Mouse (Mus musculus): ENCODE measurements around the gene Ankrd44. TPM values are rescaled to one million over a fixed set of nuclear protein-coding genes. Genes with fewer than 3 reads are reported as not detected.

Ankrd44 gene
- total and polyA plus RNA-seq, 3 experiments, result 12.7 to 23.0 (median 19.8) TPM

- no peak for TF ChIP-seq MAX (IDR thresholded peaks at IDR 0.05; ENCODE audit: low read length)
- no peak for TF ChIP-seq CHD2 (IDR thresholded peaks at IDR 0.05; ENCODE audit: low read length)
- TF ChIP-seq KAT2A (IDR thresholded peaks at IDR 0.05; ENCODE audit: insufficient replicate concordance, low read length), result no peak
- TF ChIP-seq NELFE (IDR thresholded peaks at IDR 0.05; ENCODE audit: low read depth, low read length), result no peak
- TF ChIP-seq EP300 (IDR thresholded peaks at IDR 0.05; ENCODE audit: low read length), result no peak
- no peak for TF ChIP-seq NRF1 (IDR thresholded peaks at IDR 0.05; ENCODE audit: low read depth, low read length)
- TF ChIP-seq USF1 (IDR thresholded peaks at IDR 0.05; ENCODE audit: low read depth, low read length), result no peak
- no peak for TF ChIP-seq ETS1 (conservative IDR thresholded peaks at IDR 0.05; ENCODE audit: low read depth, low read length)
- no peak for TF ChIP-seq HCFC1 (IDR thresholded peaks at IDR 0.05; ENCODE audit: low read depth, low read length)
- Histone ChIP-seq H3K36me3 (replicated peaks in 1 of 2; ENCODE audit: control insufficient read depth in 1 of 2, insufficient read depth in 1 of 2, low read length in 1 of 2) (no peaks in the 10 kb centered on the region), H3K27me3 (replicated peaks) (no peaks in the 10 kb centered on the region), H3K4me3 (replicated peaks in 1 of 3; ENCODE audit: low read depth in 2 of 3, low read length in 2 of 3, poor library complexity in 1 of 3) (no peak overlapping the region), H3K9ac (ENCODE audit: insufficient read depth, low read depth) (peak overlapping the region; percentile 13), H3K9me3 (replicated peaks; ENCODE audit: low read length) (no peaks in the 10 kb centered on the region), H3K4me1 (ENCODE audit: control insufficient read depth in 1 of 2, insufficient read depth in 2 of 2) (peaks cover 9 to 30% of the 10 kb centered on the region in 2 experiments; a peak in 3 of 4 replicates), H3K79me2 (replicated peaks; ENCODE audit: control insufficient read depth, extremely low read depth, insufficient read depth, poor library complexity, severe bottlenecking) (no peaks in the 10 kb centered on the region), H3K4me2 (ENCODE audit: insufficient read depth, low read depth, poor library complexity, severe bottlenecking) (peak overlapping the region; percentile 37), H3K27ac (ENCODE audit: insufficient read depth, low read depth) (peak overlapping the region; percentile 11; the same call in 1 of the 2 replicates)
- in situ Hi-C loops (cut with MboI; ENCODE audit: low pct_ligation_motif_present, low pct_unique_long_range_greater_than_20kb, low sequenced_read_pairs) (no loop called here), dilution Hi-C loops (cut with MboI; ENCODE audit: extremely low pct_ligation_motif_present, extremely low pct_unique_long_range_greater_than_20kb, low sequenced_read_pairs) (no loop called here)
- peak; percentile 46 for DNase-seq (ENCODE audit: extremely low read depth)
These were observed 18.5 kb upstream of the Ankrd44 start for GRCm38 (mm10) chr1:54944648-54945047.

GRCm38 (mm10) chr1:54935466-54935865, 9.3 kb upstream of the Ankrd44 start:
- no peaks in the 10 kb centered on the region for H3K36me3 ChIP-seq (replicated peaks in 1 of 2; ENCODE audit: control insufficient read depth in 1 of 2, insufficient read depth in 1 of 2, low read length in 1 of 2)
- no peak overlapping the region for H3K9ac ChIP-seq (ENCODE audit: insufficient read depth, low read depth)
- in situ Hi-C loops (cut with MboI; ENCODE audit: low pct_ligation_motif_present, low pct_unique_long_range_greater_than_20kb, low sequenced_read_pairs), result no loop called here
- peak; percentile 57 for DNase-seq (ENCODE audit: extremely low read depth)
- no peak overlapping the region for H3K4me3 ChIP-seq (replicated peaks in 1 of 3; ENCODE audit: low read depth in 2 of 3, low read length in 2 of 3, poor library complexity in 1 of 3)
- H3K4me2 ChIP-seq (ENCODE audit: insufficient read depth, low read depth, poor library complexity, severe bottlenecking), result peak overlapping the region; percentile 21; the same call in 1 of the 2 replicates
- dilution Hi-C loops (cut with MboI; ENCODE audit: extremely low pct_ligation_motif_present, extremely low pct_unique_long_range_greater_than_20kb, low sequenced_read_pairs), result no loop called here
- no peak overlapping the region for H3K27ac ChIP-seq (ENCODE audit: insufficient read depth, low read depth)
- no peak; the same call in 1 of the 2 replicates for TF ChIP-seq SMC3 (IDR thresholded peaks at IDR 0.05; ENCODE audit: low read depth, low read length)
- TF ChIP-seq ELF1 (IDR thresholded peaks at IDR 0.05; ENCODE audit: low read depth, low read length), result no peak
- no peak for TF ChIP-seq USF1 (IDR thresholded peaks at IDR 0.05; ENCODE audit: low read depth, low read length)
- TF ChIP-seq IRF4 (IDR thresholded peaks at IDR 0.05; ENCODE audit: low read depth, low read length), result peak; percentile 96
- TF ChIP-seq NELFE (IDR thresholded peaks at IDR 0.05; ENCODE audit: low read depth, low read length), result no peak
- no peak for TF ChIP-seq MAX (IDR thresholded peaks at IDR 0.05; ENCODE audit: low read length)
- TF ChIP-seq BHLHE40 (IDR thresholded peaks at IDR 0.05; ENCODE audit: low read depth, low read length), result peak; percentile 59
- TF ChIP-seq ZC3H11A (IDR thresholded peaks at IDR 0.05; ENCODE audit: low read depth, low read length), result no peak
- peak; percentile 77; the same call in 1 of the 2 replicates for TF ChIP-seq RCOR1 (conservative IDR thresholded peaks at IDR 0.05; ENCODE audit: low read depth, low read length)
- peak; percentile 87 for TF ChIP-seq JUN (IDR thresholded peaks at IDR 0.05; ENCODE audit: insufficient read depth, low read depth, low read length)
- 0 out of 2 replicates have a peak, but pooled peaks have one; percentile 24 for TF ChIP-seq SIN3A (IDR thresholded peaks at IDR 0.05; ENCODE audit: low read length)
- peak; percentile 63 for TF ChIP-seq ETS1 (conservative IDR thresholded peaks at IDR 0.05; ENCODE audit: low read depth, low read length)
- TF ChIP-seq MXI1 (IDR thresholded peaks at IDR 0.05; ENCODE audit: low read depth, low read length), result 0 out of 2 replicates have a peak, but pooled peaks have one; percentile 21
- peak; percentile 95 for TF ChIP-seq EP300 (IDR thresholded peaks at IDR 0.05; ENCODE audit: low read length)
- TF ChIP-seq ZMIZ1 (IDR thresholded peaks at IDR 0.05; ENCODE audit: low read depth, low read length), result no peak
- TF ChIP-seq UBTF (IDR thresholded peaks at IDR 0.05; ENCODE audit: low read depth, low read length), result no peak
- no peak for TF ChIP-seq POLR2AphosphoS2 (IDR thresholded peaks at IDR 0.05; ENCODE audit: low read depth, low read length)
- peak; percentile 90 for TF ChIP-seq MAFK (IDR thresholded peaks at IDR 0.05; ENCODE audit: insufficient replicate concordance, low read length)
- TF ChIP-seq MEF2A (IDR thresholded peaks at IDR 0.05; ENCODE audit: borderline replicate concordance, low read depth, low read length), result peak; percentile 82
- TF ChIP-seq CHD2 (IDR thresholded peaks at IDR 0.05; ENCODE audit: low read length), result peak; percentile 63
- peak; percentile 93 for TF ChIP-seq JUND (conservative IDR thresholded peaks at IDR 0.05; ENCODE audit: low read depth, low read length)
- no peak for TF ChIP-seq CHD1 (IDR thresholded peaks at IDR 0.05; ENCODE audit: low read depth, low read length)
- no peak for TF ChIP-seq CTCF (conservative IDR thresholded peaks at IDR 0.05 in 1 of 2, IDR thresholded peaks at IDR 0.05 in 1 of 2; ENCODE audit: low read depth in 2 of 2, low read length in 2 of 2)
- no peak for TF ChIP-seq KAT2A (IDR thresholded peaks at IDR 0.05; ENCODE audit: insufficient replicate concordance, low read length)
- peak; percentile 30; the same call in 1 of the 2 replicates for TF ChIP-seq MAZ (IDR thresholded peaks at IDR 0.05; ENCODE audit: low read depth, low read length)
- TF ChIP-seq E2F4 (IDR thresholded peaks at IDR 0.05; ENCODE audit: insufficient replicate concordance, low read depth, low read length), result no peak
- TF ChIP-seq USF2 (conservative IDR thresholded peaks at IDR 0.05; ENCODE audit: low read depth, low read length), result no peak
- no peak for TF ChIP-seq MYC (IDR thresholded peaks at IDR 0.05; ENCODE audit: low read depth, low read length)
- no peak for TF ChIP-seq NRF1 (IDR thresholded peaks at IDR 0.05; ENCODE audit: low read depth, low read length)
- peak; percentile 65; the same call in 1 of the 2 replicates for TF ChIP-seq TCF12 (IDR thresholded peaks at IDR 0.05; ENCODE audit: low read depth, low read length)
- peaks cover 7 to 20% of the 10 kb centered on the region in 2 experiments for H3K4me1 ChIP-seq (ENCODE audit: control insufficient read depth in 1 of 2, insufficient read depth in 2 of 2)
- H3K79me2 ChIP-seq (replicated peaks; ENCODE audit: control insufficient read depth, extremely low read depth, insufficient read depth, poor library complexity, severe bottlenecking), result no peaks in the 10 kb centered on the region
- H3K27me3 ChIP-seq (replicated peaks), result no peaks in the 10 kb centered on the region
- H3K9me3 ChIP-seq (replicated peaks; ENCODE audit: low read length), result no peaks in the 10 kb centered on the region

All from CH12.LX (cell line).